Mouse (Mus musculus) G1E (cell line): Measurements from ENCODE around the gene Tex14. TPM values are rescaled to one million over a fixed set of nuclear protein-coding genes. Genes with fewer than 3 reads are reported as not detected.

Experiments
- ATAC-seq: 2 replicates; pipeline ENCODE4 v1.8.0; 2016; ENCODE audit warnings: mild to moderate bottlenecking; ENCODE audit not compliant: insufficient number of reproducible peaks, poor library complexity, low FRiP score, severe bottlenecking; ENCODE audit errors: extremely low read depth
- DNase-seq: peaks from one replicate; pipeline ENCODE4 v3.0.0; 2012; ENCODE audit warnings: low spot score
- H3K27me3 ChIP-seq: 2 replicates; pipeline ENCODE4 v1.6.1; 2012; ENCODE audit warnings: mild to moderate bottlenecking, low read length, inconsistent platforms; ENCODE audit not compliant: insufficient read depth
- H3K36me3 ChIP-seq: replicated peaks from 2 replicates; pipeline ENCODE3; 2012; ENCODE audit warnings: mild to moderate bottlenecking, inconsistent platforms
- H3K4me1 ChIP-seq: 2 replicates; pipeline ENCODE4 v1.6.1; 2012; ENCODE audit warnings: low read depth, low read length, inconsistent platforms, mixed read lengths; ENCODE audit not compliant: insufficient read depth
- H3K4me3 ChIP-seq: 2 replicates; pipeline ENCODE4 v1.5.1; 2012; ENCODE audit warnings: low read depth, mild to moderate bottlenecking, inconsistent platforms, low read length, moderate library complexity, mixed read lengths
- H3K9me3 ChIP-seq: replicated peaks from 2 replicates; pipeline ENCODE4 v1.6.1; 2012; ENCODE audit warnings: inconsistent platforms
- CTCF ChIP-seq: IDR thresholded peaks from 2 replicates; pipeline ENCODE4 v1.5.1; 2012; ENCODE audit warnings: low read depth, low read length, inconsistent platforms, mixed read lengths
- GATA1 ChIP-seq: IDR thresholded peaks from 2 replicates; pipeline ENCODE4 v1.6.1; 2012; ENCODE audit warnings: borderline replicate concordance, low read length, inconsistent platforms, mixed read lengths
- GATA2 ChIP-seq: IDR thresholded peaks from 2 replicates; pipeline ENCODE4 v1.6.1; 2012; ENCODE audit warnings: low read depth, low read length, inconsistent platforms, borderline replicate concordance
- POLR2AphosphoS5 ChIP-seq: IDR thresholded peaks from 2 replicates; pipeline ENCODE4 v1.6.1; 2012; ENCODE audit warnings: low read depth, low read length, inconsistent platforms; ENCODE audit not compliant: insufficient replicate concordance
- TAL1 ChIP-seq: conservative IDR thresholded peaks from 2 replicates; pipeline ENCODE4 v1.6.1; 2012; ENCODE audit warnings: low read depth, low read length, inconsistent platforms, mixed read lengths
- polyA plus RNA-seq: library from polyadenylated mRNA; stranded (reverse); fragments of >175 nt; gene quantifications from 2 replicates; pipeline ENCODE4 v1.2.3, GENCODE M21; 2012
- total RNA-seq, 2 experiments: library from RNA; stranded (forward) in 1 of 2; stranded (reverse) in 1 of 2; fragments of 200-1000 nt in 1 of 2; fragments of >200 nt in 1 of 2; fragmentation: Nextera tagmentation in 1 of 2; gene quantifications; 2 replicates each; pipeline ENCODE4 v1.2.3; 2014 to 2017

The Tex14 gene
- not detected in 2 replicates for total RNA-seq (2014; fragmentation: Nextera tagmentation)
- total RNA-seq (2017): 0.12 and 0.16 TPM in 2 replicates
- not detected in 2 replicates for polyA plus RNA-seq

DNA sequence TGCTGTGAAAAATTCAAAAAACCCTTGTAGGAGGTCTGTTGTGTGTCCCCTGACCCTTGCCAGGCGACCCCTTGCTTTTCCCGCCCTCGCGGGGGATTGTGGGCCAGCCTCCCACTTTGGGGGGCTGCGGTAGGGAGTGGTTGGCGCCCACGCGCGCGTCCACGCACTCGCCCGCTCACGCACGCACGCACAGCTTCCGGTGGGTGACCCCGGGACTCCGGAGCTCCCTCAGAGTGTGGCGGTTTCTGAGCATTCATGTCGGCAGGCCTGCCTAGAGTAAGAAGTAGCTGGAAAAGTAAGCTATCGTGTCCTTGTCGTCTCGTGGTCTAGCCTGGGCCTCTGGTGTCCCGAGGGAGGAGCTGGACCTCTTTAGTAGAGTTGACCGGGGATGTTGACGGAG, at the start of gene Tex14, which contains the start of gene Rad51c:
Gene Tex14, plus strand, starts transcription at position 190 of the 400 bp plus-strand sequence.
Gene Rad51c, minus strand, starts transcription at position 79 of the 400 bp plus-strand sequence.
- H3K4me3 ChIP-seq: peak within 1 kb of the TSS; percentile 75
- TF ChIP-seq GATA2 (no peak), CTCF (no peak), GATA1 (no peak), POLR2AphosphoS5 (no peak), TAL1 (no peak)
- H3K9me3 ChIP-seq: no peaks in the 10 kb centered on the region
- DNase-seq (no peak), ATAC-seq (no peak)
- H3K4me1 ChIP-seq: peaks cover 14% of the 10 kb centered on the region
- peaks cover 4% of the 10 kb centered on the region for H3K27me3 ChIP-seq
- H3K36me3 ChIP-seq: peaks cover 2% of the 10 kb centered on the region

DNA sequence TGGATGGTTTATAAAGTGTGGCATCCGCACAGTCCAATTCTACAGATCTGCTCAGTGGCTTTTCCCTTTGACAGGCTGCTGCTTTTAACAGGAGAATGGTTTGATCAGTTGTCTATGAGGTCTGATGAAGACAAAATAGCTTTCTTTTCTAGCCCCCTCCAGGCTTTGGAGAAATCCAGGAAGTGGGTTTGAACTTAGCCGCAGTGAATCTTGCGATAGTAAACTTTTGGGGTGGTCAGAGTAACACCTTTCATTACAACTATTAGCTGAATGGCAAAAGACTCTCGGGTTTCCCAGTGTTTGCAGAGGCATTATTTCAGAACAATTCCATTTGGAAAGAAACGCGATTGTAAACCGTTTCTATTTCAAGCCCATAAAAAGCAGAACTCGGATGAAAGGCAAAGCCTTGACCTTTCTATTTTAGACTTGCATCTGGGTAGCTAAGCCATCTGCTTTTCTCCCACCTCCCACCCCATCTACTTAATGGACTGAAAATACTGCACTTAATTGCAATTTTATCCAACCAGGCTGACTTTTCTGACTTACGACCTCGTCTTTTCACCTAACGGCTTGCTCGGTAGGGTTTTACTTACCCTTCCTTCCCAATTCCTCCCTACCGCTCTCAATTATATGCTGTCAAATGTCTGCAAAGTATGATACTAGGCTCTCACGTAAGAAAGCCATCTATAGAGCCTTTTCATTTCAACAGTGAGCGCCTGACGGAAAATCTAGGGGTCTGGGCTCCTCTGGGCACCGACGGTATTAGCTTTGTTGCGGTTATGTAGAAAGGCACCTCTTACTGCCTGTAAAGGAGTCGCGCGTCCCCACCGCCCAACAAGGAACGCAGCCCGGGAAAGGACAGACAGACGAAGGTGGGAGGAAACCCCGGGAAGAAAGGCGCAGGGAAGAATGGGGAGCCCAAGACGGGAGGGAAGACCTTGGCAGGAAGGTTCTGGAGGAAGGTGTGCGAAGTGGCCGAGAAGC, 47.3 kb upstream of the Tex14 start:
- no peaks in the 10 kb centered on the region for H3K36me3 ChIP-seq
- H3K9me3 ChIP-seq: peaks cover 7% of the 10 kb centered on the region; the same call in 1 of the 2 replicates
- ATAC-seq: no peak
- TF ChIP-seq GATA2 (no peak), TAL1 (no peak), GATA1 (no peak), CTCF (no peak), POLR2AphosphoS5 (no peak)
- no peak overlapping the region for H3K4me3 ChIP-seq
- no peak for DNase-seq
- peaks cover 19% of the 10 kb centered on the region for H3K27me3 ChIP-seq
- no peaks in the 10 kb centered on the region for H3K4me1 ChIP-seq

DNA sequence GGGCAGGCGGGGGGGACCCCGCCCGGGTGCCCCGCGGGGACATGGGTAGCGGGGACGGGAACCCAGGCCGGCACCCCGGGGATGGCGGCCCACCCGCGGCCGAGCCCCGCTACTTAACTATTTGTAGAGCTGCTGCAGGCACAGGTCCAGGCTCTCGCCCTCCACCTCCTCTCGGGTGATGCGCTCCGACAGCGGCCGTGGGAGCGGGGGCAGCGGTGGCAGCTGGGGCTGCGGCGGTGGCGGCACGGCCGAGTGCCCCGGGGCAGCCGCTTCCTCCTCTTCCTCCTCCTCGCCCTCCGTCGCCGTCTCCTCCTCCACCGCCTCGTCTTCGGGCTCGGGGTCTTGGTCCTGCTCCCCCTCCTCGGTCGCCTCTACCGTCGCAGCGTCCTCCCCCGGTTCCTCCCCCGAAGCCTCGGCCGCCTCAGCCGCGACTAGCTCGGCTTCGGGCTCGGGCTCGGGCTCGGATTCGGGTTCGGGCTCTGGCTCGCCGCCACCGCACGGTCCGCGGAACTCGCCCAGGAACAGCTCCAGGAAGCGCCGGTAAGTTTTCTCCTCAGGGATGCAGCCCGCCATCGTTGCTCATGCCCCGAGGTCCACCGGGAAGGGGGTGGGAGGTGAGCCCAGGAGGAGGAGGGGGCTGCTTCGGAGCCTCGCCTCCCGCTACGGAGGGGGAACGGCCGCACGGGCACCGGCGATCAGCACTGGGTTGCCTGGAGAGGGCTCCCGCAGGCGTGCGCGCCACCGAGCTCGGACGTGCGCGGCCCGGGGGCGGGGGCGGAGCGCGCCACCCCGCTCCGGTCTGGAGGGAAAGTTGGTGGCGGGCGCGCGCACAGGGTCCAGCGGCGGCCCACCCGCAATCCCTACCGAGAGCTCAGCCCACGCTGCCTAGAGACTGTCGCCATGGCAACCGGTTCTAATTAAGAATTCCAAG, 46.3 kb upstream of the Tex14 start, which contains the start of gene Ppm1e:
Gene Ppm1e, minus strand, starts transcription at position 693 of the 931 bp plus-strand sequence.
- no peak for DNase-seq
- peaks cover 7% of the 10 kb centered on the region; the same call in 1 of the 2 replicates for H3K9me3 ChIP-seq
- H3K4me1 ChIP-seq: no peaks in the 10 kb centered on the region
- H3K36me3 ChIP-seq: no peaks in the 10 kb centered on the region
- H3K27me3 ChIP-seq: peaks cover 18% of the 10 kb centered on the region
- no peak for ATAC-seq
- TF ChIP-seq GATA1: no peak
- no peak for TF ChIP-seq TAL1
- TF ChIP-seq CTCF: no peak
- TF ChIP-seq GATA2: no peak
- no peak for TF ChIP-seq POLR2AphosphoS5
- H3K4me3 ChIP-seq: no peak within 1 kb of the TSS

DNA sequence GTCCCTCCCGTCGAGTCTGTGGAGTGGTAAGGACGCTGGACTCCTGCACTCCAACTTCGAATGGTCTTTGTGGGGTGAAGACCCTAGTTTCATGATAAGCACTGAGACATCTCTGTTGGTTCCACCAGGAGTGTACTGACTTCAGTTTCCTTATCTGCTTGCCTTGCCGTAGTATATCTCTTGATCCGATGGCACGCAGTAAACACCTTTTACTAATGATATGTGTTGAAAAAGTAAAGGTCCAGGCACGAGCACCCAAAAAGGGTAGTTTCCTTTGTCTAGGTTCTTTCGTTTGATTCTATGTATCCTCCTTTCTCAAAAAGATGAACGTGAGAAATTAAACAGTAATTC, 45.6 kb upstream of the Tex14 start:
- Histone ChIP-seq H3K9me3 (peaks cover 7% of the 10 kb centered on the region; the same call in 1 of the 2 replicates), H3K4me3 (no peak overlapping the region), H3K4me1 (no peaks in the 10 kb centered on the region), H3K27me3 (peaks cover 17% of the 10 kb centered on the region), H3K36me3 (no peaks in the 10 kb centered on the region)
- ATAC-seq (no peak), DNase-seq (no peak)
- TF ChIP-seq TAL1 (no peak), GATA2 (no peak), GATA1 (no peak), POLR2AphosphoS5 (no peak), CTCF (no peak)

DNA sequence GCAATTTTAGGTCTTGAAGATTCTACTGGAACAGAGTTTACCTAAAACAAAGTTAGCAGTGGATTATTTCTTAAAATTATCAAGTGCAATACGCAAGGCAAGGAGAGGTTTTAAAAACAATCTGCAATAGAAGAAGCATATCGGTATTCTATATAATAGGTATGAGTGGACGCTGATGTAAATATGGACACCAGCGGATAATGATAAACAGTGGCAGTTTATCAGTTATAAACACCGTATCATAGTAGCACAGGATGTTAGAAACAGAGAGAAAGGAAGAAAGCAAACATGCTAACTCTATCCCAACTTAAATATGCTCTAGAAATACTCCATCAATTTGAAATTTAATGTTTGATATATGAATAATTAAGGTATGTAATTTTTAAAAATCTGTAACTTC, 39.7 kb upstream of the Tex14 start:
- no peak for TF ChIP-seq GATA1
- TF ChIP-seq GATA2: no peak
- TF ChIP-seq CTCF: no peak
- no peak for TF ChIP-seq TAL1
- TF ChIP-seq POLR2AphosphoS5: no peak
- Histone ChIP-seq H3K4me3 (no peak overlapping the region), H3K9me3 (no peaks in the 10 kb centered on the region), H3K27me3 (peaks cover 5% of the 10 kb centered on the region; the same call in 1 of the 2 replicates), H3K36me3 (no peaks in the 10 kb centered on the region), H3K4me1 (peaks cover 3% of the 10 kb centered on the region; the same call in 1 of the 2 replicates)
- ATAC-seq: no peak
- no peak for DNase-seq
